Mouse (Mus musculus) testis, adult 2 months (tissue): ENCODE measurements around the gene Nck2.

Experiments
- CTCF ChIP-seq: fragments of 200-500 bp; IDR thresholded peaks from 2 replicates; pipeline ENCODE4 v1.5.1; 2012; ENCODE audit warnings: low read depth, mild to moderate bottlenecking, inconsistent platforms, low read length, moderate library complexity; ENCODE audit not compliant: control insufficient read depth, insufficient read depth, insufficient replicate concordance
- POLR2A ChIP-seq: fragments of 200-500 bp; IDR thresholded peaks from 2 replicates; pipeline ENCODE4 v1.6.1; 2012; ENCODE audit warnings: low read depth, mild to moderate bottlenecking, inconsistent platforms, low read length, moderate library complexity; ENCODE audit not compliant: control insufficient read depth

DNA sequence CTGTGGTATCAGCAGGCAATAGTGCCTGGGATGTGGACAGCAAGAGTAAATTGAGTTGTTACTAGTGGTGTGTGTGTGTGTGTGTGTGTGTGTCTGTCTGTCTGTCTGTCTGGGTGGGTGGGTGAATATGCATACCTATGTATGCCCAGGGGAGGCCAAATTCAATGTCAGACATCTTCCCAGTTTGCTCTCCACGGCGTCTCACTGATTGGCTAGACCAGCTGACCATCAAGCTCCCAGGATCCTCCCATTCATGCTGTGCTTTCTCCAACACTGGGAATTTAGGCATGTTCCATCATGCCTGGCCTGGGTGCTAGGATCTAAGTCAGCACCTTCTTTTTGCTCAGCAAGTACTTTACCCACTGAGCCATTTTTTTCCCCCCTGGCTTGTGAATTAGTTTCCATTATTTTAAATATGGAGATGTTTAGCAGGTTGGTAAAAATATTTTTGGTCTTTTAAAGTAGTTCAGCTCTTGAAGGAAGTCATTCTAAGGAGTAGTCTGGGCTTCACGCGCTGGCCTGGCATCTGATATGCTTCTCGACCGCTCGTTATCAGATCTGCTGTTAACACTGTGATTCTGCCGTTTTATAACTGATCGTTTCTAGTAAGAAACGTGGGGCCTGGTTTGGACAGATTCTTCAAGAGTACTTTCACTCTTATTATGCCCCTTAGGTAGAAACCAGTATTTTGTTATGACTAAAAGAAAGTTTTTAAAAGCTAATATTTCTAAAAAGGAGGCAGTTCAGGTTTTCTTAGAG lies 26.2 kb downstream of the Nck2 start:
- TF ChIP-seq CTCF (no peak), POLR2A (no peak)
